Mouse (Mus musculus): Measurements from ENCODE around the gene Selenoh.

DNA sequence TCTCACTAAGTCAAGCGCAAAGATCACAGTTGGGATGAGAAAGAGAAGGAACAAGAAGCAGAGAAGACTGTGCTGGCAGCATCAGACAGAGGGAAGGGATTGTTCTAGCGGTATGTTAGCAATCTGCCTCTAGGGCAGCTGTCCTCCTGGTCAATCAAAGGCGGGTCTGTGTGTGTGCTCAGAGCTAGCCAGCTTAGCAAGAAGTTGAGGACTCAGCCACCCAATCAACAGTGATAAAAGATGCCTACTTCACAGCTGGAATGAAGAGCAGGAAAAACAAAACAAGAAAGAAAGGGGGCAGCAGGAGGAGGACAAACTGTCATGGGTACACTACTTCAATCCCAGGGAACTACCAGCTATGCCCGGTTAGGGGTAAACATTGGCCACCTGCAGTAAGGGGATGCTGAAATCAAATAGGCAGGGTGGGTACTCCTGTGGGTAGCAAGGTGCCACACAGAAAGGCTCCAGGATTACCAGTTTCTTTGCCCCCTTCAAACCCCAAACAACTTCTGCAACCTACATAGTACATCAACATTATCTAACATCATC lies 35.6 kb downstream of the Selenoh start:
- TF ChIP-seq CTCF (IDR thresholded peaks at IDR 0.05) (peak; percentile 17; the same call in 1 of the 2 replicates), POLR2A (IDR thresholded peaks at IDR 0.05; ENCODE audit: insufficient read depth, low read depth, low read length) (no peak)

All from heart, adult 2 months (tissue).